Mouse (Mus musculus) lung, postnatal 0 days (tissue): ENCODE results near the gene Aldh1l1. TPM values are rescaled to one million over a fixed set of nuclear protein-coding genes. Genes with fewer than 3 reads are reported as not detected.

Experiments
- ATAC-seq: fragments of 200-750 bp; cut with Nextera tagmentation; 2 replicates; pipeline ENCODE4 v1.8.0; 2017; ENCODE audit warnings: moderate library complexity
- DNase-seq: peaks from one replicate; pipeline ENCODE4 v3.0.0-alpha.2; 2016; ENCODE audit warnings: low spot score
- H3K27ac ChIP-seq: fragments of 300-500 bp; sonication (generic); 2 replicates; pipeline ENCODE4 v1.5.1; 2014; ENCODE audit warnings: antibody characterized with exemption, mild to moderate bottlenecking, low read length, mixed read lengths
- H3K27me3 ChIP-seq: fragments of 300-500 bp; sonication (generic); replicated peaks from 2 replicates; pipeline ENCODE4 v1.6.1; 2014; ENCODE audit warnings: low read length, mixed read lengths; ENCODE audit not compliant: insufficient read depth
- H3K36me3 ChIP-seq: fragments of 300-500 bp; sonication (generic); 2 replicates; pipeline ENCODE4 v1.6.1; 2014; ENCODE audit warnings: low read length, mixed read lengths; ENCODE audit not compliant: insufficient read depth
- H3K4me1 ChIP-seq: fragments of 300-500 bp; sonication (generic); 2 replicates; pipeline ENCODE4 v1.6.1; 2014; ENCODE audit warnings: antibody characterized with exemption, low read depth, low read length, mixed read lengths; ENCODE audit not compliant: insufficient read depth
- H3K4me2 ChIP-seq: fragments of 300-500 bp; sonication (generic); replicated peaks from 2 replicates; pipeline ENCODE4 v1.6.1; 2014; ENCODE audit warnings: low read depth, mild to moderate bottlenecking, low read length, moderate library complexity, mixed read lengths
- H3K4me3 ChIP-seq: fragments of 300-500 bp; sonication (generic); 2 replicates; pipeline ENCODE4 v1.5.1; 2014; ENCODE audit warnings: low read depth, low read length
- H3K9ac ChIP-seq: fragments of 300-500 bp; sonication (generic); replicated peaks from 2 replicates; pipeline ENCODE4 v1.6.1; 2014; ENCODE audit warnings: low read depth, mild to moderate bottlenecking
- H3K9me3 ChIP-seq: fragments of 300-500 bp; sonication (generic); 2 replicates; pipeline ENCODE4 v1.6.1; 2016; ENCODE audit warnings: low read length, mixed read lengths
- CTCF ChIP-seq: IDR thresholded peaks from 2 replicates; pipeline ENCODE4 v1.5.1; 2016; ENCODE audit warnings: antibody characterized with exemption, mild to moderate bottlenecking
- EP300 ChIP-seq: IDR thresholded peaks from 2 replicates; pipeline ENCODE4 v1.6.1; 2016; ENCODE audit warnings: antibody characterized with exemption, mild to moderate bottlenecking, control low read depth
- WGBS: fragments of 180-500 bp; shearing (Covaris S2); extraction: QIAGEN DNeasy Blood & Tissue Kit; methylation state at CpG from one replicate; pipeline ENCODE4 v1.1.7; 2014; 5-methylcytosine and 5-hydroxymethylcytosine counted together
- polyA plus RNA-seq: library from polyadenylated mRNA; unstranded; fragments of >200 nt; fragmentation: Nextera tagmentation; extraction: Ambion mirVana; gene quantifications from 2 replicates; pipeline ENCODE4 v1.2.1, GENCODE M21; 2015

The Aldh1l1 gene
- polyA plus RNA-seq, 1 experiment from 2014 or later = 4.8 TPM

DNA sequence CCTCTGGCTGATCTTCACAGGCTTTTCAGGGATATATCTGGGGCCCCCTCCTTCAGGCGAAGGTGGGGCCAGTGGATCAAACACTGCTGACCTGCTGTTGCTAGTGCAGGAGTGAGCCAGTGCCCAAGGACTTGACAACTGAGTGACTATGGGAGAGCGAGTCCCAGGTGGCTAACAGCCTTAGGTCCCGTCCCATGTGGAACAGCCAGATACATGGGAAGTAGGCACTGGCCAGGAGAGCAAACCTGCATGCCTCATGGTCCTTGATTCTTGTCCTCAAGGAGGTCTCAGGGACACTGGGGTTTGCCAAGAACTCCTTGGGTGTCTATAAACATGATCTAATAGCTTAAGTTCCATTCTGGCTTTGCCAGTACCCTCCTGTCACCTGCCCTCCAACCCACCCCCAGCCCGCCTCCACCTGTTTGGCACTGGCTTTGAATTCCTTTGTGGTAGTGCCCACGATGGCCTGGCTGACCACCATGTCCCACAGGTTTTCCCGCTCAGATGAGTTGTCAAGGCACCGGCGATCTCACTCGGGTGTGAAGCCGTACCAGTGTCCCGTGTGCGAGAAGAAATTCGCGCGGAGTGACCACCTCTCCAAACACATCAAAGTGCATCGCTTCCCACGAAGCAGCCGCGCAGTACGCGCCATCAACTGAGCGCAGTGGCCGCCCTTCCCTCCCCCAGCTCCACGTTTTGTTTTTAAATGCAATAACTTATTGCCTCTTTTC is 12.4 kb upstream of the Aldh1l1 start:
- Histone ChIP-seq H3K27ac (no peak overlapping the region), H3K4me2 (no peak overlapping the region), H3K36me3 (0 out of 2 replicates have a peak, but pooled peaks cover 12% of the 10 kb centered on the region), H3K4me1 (peaks cover 15% of the 10 kb centered on the region; the same call in 1 of the 2 replicates), H3K4me3 (no peak overlapping the region), H3K9me3 (no peaks in the 10 kb centered on the region), H3K9ac (no peak overlapping the region), H3K27me3 (no peaks in the 10 kb centered on the region)
- DNase-seq = no peak
- ATAC-seq = no peak
- WGBS = 89% methylated on average over 24 of the region's 24 CpGs
- TF ChIP-seq EP300 (no peak), CTCF (no peak)

DNA sequence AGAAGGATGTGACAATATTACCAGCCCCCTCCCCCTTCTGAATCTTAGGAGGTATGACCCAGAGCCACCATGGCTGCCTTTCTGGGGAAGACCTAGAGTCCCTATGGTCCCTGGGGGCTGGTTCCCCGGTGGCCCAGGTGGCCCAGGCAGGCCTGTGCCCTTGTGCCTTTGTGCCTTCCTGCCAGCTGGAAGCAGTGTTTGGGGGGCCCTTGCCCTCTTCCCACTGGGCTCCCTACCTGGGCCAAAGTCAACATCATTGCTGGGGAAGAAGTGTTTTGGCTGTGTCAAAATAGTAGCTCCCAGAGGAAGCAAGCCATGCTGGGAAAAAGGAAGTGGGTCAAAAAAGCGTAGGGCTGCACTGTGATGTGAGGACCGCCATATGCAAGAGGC is 11.9 kb upstream of the Aldh1l1 start:
- Histone ChIP-seq H3K4me3 (no peak overlapping the region), H3K36me3 (0 out of 2 replicates have a peak, but pooled peaks cover 12% of the 10 kb centered on the region), H3K27ac (no peak overlapping the region), H3K4me1 (peaks cover 15% of the 10 kb centered on the region; the same call in 1 of the 2 replicates), H3K27me3 (no peaks in the 10 kb centered on the region), H3K4me2 (no peak overlapping the region), H3K9me3 (no peaks in the 10 kb centered on the region), H3K9ac (no peak overlapping the region)
- no peak for ATAC-seq
- WGBS = 76% methylated on average over 3 of the region's 3 CpGs
- TF ChIP-seq EP300 = no peak
- no peak for TF ChIP-seq CTCF
- DNase-seq = no peak

DNA sequence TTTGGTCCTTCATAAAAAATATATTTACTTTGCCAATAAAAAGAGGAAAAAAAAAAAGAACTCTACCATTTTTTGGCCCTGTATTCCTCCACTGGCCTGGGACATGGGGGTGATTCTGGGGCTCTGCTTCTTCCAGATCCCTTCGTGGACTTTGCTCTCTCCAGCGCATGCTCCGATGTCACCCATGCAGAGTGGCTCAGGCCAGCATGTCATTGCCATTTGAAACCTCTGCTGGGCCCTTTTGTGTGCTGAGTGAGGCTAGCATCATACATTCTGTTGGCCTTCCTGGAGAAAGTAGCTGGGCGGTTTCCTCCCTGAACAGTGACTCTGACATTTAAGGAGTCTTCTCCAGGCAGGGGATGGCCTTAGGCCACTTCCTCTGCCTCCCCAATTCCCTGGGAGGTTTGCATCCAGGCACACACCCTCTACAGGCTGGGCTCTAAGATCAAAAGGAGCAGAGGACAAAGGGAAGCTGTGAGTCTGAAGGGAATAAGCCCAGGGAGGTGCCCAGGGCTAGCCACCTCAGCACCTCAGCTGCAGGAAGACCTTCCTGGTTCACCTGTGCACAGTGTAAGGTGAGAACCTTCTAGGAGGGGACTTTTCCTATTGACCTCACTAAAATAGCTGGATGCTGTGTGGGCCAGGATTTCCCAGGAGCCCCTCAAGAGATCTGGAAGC is 10.9 kb upstream of the Aldh1l1 start:
- TF ChIP-seq CTCF = no peak
- no peak for TF ChIP-seq EP300
- DNase-seq (no peak), ATAC-seq (no peak)
- 0 out of 2 replicates have a peak, but pooled peaks cover 12% of the 10 kb centered on the region for H3K36me3 ChIP-seq
- H3K4me3 ChIP-seq = no peak overlapping the region
- H3K27me3 ChIP-seq = no peaks in the 10 kb centered on the region
- no peak overlapping the region for H3K27ac ChIP-seq
- no peaks in the 10 kb centered on the region for H3K9me3 ChIP-seq
- WGBS = 82% methylated on average over 4 of the region's 4 CpGs
- no peak overlapping the region for H3K4me2 ChIP-seq
- H3K4me1 ChIP-seq = peaks cover 15% of the 10 kb centered on the region; the same call in 1 of the 2 replicates
- H3K9ac ChIP-seq = no peak overlapping the region

DNA sequence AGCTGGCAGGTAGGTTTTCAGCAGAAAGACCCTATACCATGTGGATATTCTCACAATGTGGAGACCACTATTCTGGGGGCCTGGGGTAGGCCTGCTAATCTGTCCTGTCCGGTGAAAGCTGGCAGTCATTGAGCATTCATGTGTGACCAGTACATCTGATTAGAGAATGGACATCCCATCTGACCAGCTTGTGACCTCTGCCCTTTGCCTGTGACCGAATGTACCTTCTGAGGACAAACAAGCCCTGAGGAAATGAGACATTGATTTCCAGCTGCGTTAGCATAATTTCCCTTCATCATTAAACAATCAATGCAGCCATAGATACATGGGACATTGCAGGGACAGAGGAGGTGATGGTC is 10.4 kb upstream of the Aldh1l1 start:
- WGBS = 72% methylated on average over 3 of the region's 3 CpGs
- ATAC-seq = no peak
- no peak overlapping the region for H3K4me3 ChIP-seq
- H3K4me2 ChIP-seq = no peak overlapping the region
- H3K36me3 ChIP-seq = 0 out of 2 replicates have a peak, but pooled peaks cover 12% of the 10 kb centered on the region
- H3K27me3 ChIP-seq = no peaks in the 10 kb centered on the region
- no peak for TF ChIP-seq EP300
- no peak for TF ChIP-seq CTCF
- no peak overlapping the region for H3K9ac ChIP-seq
- no peak overlapping the region for H3K27ac ChIP-seq
- DNase-seq = no peak
- peaks cover 11% of the 10 kb centered on the region; the same call in 1 of the 2 replicates for H3K4me1 ChIP-seq
- no peaks in the 10 kb centered on the region for H3K9me3 ChIP-seq

DNA sequence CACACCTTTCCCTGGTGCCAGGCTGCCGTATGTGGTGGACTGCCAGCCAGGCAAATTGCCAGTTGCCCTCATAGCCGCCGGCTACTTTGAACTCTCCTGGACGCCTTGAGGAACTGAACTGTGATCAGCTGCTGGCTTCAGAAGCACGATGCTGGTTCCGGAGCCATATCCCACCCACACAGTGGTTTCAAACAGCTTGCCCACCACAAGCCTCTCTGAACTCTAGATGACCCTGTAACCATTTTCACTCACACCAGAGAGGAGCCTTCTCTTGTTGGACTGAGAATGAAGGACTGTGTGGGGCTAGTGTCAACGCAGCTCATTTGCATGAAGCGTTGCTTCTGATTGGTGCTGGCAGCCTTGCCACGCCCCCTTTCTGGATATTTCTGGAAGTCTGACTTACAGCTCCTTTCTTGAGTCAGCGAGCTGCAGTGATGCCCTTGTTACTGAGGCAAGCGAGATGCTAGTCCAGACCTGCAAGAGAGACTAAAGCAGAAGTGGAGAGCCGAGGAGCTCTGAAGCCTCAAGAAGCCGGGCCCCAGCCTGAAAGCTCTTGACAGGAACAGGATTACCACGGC is 9.2 kb upstream of the Aldh1l1 start:
- peak; percentile 75 for DNase-seq
- ATAC-seq = peak; percentile 72
- no peak overlapping the region for H3K27ac ChIP-seq

DNA sequence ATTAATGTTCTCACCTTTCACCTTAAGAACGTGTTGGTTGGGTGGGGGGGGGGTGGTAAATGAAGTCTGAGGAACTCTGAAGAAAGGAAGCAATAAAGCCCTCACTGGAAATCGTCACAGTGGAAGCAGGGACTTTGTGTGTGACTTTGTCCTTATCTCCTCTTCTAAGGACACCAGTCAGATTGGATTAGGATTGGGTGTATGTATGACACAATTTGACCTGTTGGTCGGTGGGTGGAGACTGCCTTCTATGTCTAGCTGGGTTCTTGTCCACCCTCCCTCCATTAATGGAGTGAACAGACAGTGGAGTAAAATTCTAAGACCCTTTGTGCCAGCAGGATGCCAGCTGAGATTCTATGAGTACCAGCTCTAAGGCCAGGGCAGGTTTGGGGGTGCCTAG is 2.0 kb upstream of the Aldh1l1 start:
- Histone ChIP-seq H3K9me3 (no peaks in the 10 kb centered on the region), H3K4me1 (no peaks in the 10 kb centered on the region), H3K27ac (no peak overlapping the region), H3K4me2 (no peak overlapping the region), H3K27me3 (no peaks in the 10 kb centered on the region), H3K36me3 (no peaks in the 10 kb centered on the region), H3K9ac (no peak overlapping the region), H3K4me3 (no peak overlapping the region)
- WGBS = 56% methylated on average over 3 of the region's 3 CpGs
- DNase-seq (no peak), ATAC-seq (no peak)
- no peak for TF ChIP-seq EP300

More for the DNA sequence above, 9.2 kb upstream of the Aldh1l1 start:
- Histone ChIP-seq H3K9ac (no peak overlapping the region), H3K36me3 (0 out of 2 replicates have a peak, but pooled peaks cover 12% of the 10 kb centered on the region), H3K4me3 (no peak overlapping the region), H3K4me2 (no peak overlapping the region), H3K9me3 (no peaks in the 10 kb centered on the region), H3K4me1 (no peaks in the 10 kb centered on the region; the same call in 1 of the 2 replicates), H3K27me3 (no peaks in the 10 kb centered on the region)
- TF ChIP-seq EP300 (no peak), CTCF (no peak)
- 31% methylated on average over 14 of the region's 14 CpGs for WGBS
